Mouse (Mus musculus): ENCODE measurements around the gene Zswim4.

DNA sequence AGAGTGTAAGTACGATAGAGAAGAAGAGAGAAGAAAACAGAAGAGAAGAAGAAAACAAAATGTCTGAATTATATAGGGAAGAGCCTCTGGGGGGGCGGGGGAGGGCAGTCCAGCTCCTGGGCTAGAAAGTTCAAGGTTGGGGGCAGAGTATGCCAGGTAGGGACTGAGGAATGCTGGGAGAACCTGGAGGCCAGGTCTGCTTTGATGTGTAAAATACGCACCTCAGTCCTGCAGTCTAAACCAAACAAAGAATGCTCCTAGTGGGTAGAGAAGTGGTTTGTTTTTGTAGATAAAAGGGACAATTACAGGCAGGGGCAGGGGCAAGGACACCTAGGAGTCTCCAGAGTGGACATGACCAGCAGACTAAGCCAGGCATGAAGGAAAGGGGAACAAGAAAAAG is 59.5 kb downstream of the Zswim4 start:
- TF ChIP-seq CTCF (IDR thresholded peaks at IDR 0.05; ENCODE audit: extremely low read depth, insufficient read length, insufficient replicate concordance, low read depth, low read length) = no peak
- TF ChIP-seq POLR2A (IDR thresholded peaks at IDR 0.05; ENCODE audit: low read depth, low read length) = no peak
